Mouse (Mus musculus): ENCODE data around the gene Prcd. TPM values are rescaled to one million over a fixed set of nuclear protein-coding genes. Genes with fewer than 3 reads are reported as not detected.

The Prcd gene
- total and polyA plus RNA-seq, 3 experiments, result not detected

DNA sequence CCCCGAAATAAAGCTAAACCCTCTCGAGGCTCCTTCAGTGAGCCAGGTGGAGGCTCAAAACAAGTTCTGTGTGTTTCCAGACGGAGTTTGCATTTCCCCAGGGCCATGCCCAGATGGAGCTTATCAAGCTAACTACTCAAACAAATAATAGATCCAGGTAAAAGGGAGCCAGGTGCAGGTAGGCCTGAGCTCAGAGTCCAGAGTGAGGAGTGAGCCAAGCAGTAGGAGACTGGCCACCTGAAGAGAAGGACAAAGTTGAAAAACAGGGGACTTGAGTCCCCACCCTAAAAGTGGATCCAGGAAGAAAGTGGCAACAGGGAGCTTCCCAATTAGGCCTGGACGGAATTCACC is 40.5 kb downstream of the Prcd start:
- DNase-seq (ENCODE audit: extremely low read depth), result no peak
- H3K79me2 ChIP-seq (replicated peaks; ENCODE audit: control insufficient read depth, extremely low read depth, insufficient read depth, poor library complexity, severe bottlenecking), result no peaks in the 10 kb centered on the region
- peaks cover 0 to 2% of the 10 kb centered on the region in 2 experiments for H3K36me3 ChIP-seq (replicated peaks in 1 of 2; ENCODE audit: control insufficient read depth in 1 of 2, insufficient read depth in 1 of 2, low read length in 1 of 2)
- 0 out of 4 replicates have a peak, but pooled peaks cover 0 to 2% of the 10 kb centered on the region in 2 experiments for H3K4me1 ChIP-seq (ENCODE audit: control insufficient read depth in 1 of 2, insufficient read depth in 2 of 2)
- no peaks in the 10 kb centered on the region for H3K9me3 ChIP-seq (replicated peaks; ENCODE audit: low read length)
- H3K4me2 ChIP-seq (ENCODE audit: insufficient read depth, low read depth, poor library complexity, severe bottlenecking), result no peak overlapping the region
- no peak for TF ChIP-seq E2F4 (IDR thresholded peaks at IDR 0.05; ENCODE audit: insufficient replicate concordance, low read depth, low read length)
- dilution Hi-C loops (cut with MboI; ENCODE audit: extremely low pct_ligation_motif_present, extremely low pct_unique_long_range_greater_than_20kb, low sequenced_read_pairs), result no loop called here
- no peak overlapping the region for H3K9ac ChIP-seq (ENCODE audit: insufficient read depth, low read depth)
- H3K27me3 ChIP-seq (replicated peaks), result no peaks in the 10 kb centered on the region
- no peak overlapping the region for H3K4me3 ChIP-seq (replicated peaks in 1 of 3; ENCODE audit: low read depth in 2 of 3, low read length in 2 of 3, poor library complexity in 1 of 3)
- H3K27ac ChIP-seq (ENCODE audit: insufficient read depth, low read depth), result no peak overlapping the region
- in situ Hi-C loops (cut with MboI; ENCODE audit: low pct_ligation_motif_present, low pct_unique_long_range_greater_than_20kb, low sequenced_read_pairs), result no loop called here

DNA sequence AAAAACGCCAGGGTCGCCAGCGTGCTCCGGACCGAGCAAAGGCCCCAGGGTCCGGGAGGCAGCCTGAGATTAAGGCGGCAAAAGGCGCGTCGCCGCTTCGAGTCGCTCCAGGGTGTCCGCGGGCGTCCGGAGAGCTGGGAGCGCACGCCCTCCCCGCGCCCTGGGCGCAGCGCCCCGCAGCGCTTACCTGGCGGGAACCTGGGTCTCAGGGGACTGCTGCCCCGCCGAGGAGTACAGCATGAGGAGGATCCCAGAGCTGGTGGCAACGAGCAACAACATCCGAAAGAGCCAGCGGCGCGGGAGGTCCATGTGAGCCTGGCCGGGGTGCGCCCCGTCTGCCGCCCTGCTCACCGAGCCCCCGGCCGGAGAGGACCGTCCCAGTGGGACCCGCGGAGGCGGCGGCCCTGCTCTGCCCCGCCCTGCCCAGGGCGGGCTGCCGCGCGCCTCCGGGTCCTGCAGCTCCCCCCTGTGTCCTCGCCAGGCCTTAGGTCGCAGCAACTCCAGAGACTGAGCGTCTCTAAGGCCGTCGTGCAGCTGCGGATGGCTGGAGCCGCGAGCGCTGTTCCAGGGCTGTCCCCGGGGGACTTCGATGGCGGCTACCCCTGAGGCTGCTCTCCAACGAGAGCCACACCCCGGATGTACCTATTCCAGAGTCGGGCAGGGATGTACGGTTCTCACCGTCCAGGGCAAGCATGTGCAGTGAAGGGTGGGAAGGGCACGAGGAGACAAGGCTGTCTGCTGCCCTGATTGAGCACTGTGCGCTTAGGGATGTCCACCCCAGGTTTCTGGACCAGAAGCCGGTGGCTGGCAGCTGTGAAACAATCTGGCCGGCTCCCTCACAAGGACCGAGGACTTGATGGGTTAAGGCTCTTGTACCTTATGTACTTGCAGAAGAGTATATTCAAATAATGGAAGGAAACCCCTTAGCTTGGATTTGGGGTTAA is 41.2 kb downstream of the Prcd start:
- Histone ChIP-seq H3K4me3 (replicated peaks in 1 of 3; ENCODE audit: low read depth in 2 of 3, low read length in 2 of 3, poor library complexity in 1 of 3) (no peak overlapping the region), H3K4me2 (ENCODE audit: insufficient read depth, low read depth, poor library complexity, severe bottlenecking) (no peak overlapping the region), H3K4me1 (ENCODE audit: control insufficient read depth in 1 of 2, insufficient read depth in 2 of 2) (0 out of 4 replicates have a peak, but pooled peaks cover 0 to 2% of the 10 kb centered on the region in 2 experiments), H3K79me2 (replicated peaks; ENCODE audit: control insufficient read depth, extremely low read depth, insufficient read depth, poor library complexity, severe bottlenecking) (no peaks in the 10 kb centered on the region), H3K36me3 (replicated peaks in 1 of 2; ENCODE audit: control insufficient read depth in 1 of 2, insufficient read depth in 1 of 2, low read length in 1 of 2) (peaks cover 0 to 2% of the 10 kb centered on the region in 2 experiments), H3K27ac (ENCODE audit: insufficient read depth, low read depth) (no peak overlapping the region), H3K9ac (ENCODE audit: insufficient read depth, low read depth) (no peak overlapping the region), H3K27me3 (replicated peaks) (no peaks in the 10 kb centered on the region), H3K9me3 (replicated peaks; ENCODE audit: low read length) (no peaks in the 10 kb centered on the region)
- TF ChIP-seq POLR2AphosphoS2 (IDR thresholded peaks at IDR 0.05; ENCODE audit: low read depth, low read length) (no peak), TCF12 (IDR thresholded peaks at IDR 0.05; ENCODE audit: low read depth, low read length) (no peak), BHLHE40 (IDR thresholded peaks at IDR 0.05; ENCODE audit: low read depth, low read length) (no peak), MAZ (IDR thresholded peaks at IDR 0.05; ENCODE audit: low read depth, low read length) (no peak), MEF2A (IDR thresholded peaks at IDR 0.05; ENCODE audit: borderline replicate concordance, low read depth, low read length) (no peak), CHD2 (IDR thresholded peaks at IDR 0.05; ENCODE audit: low read length) (no peak), POLR2A (IDR thresholded peaks at IDR 0.05; ENCODE audit: low read depth, low read length) (no peak), CHD1 (IDR thresholded peaks at IDR 0.05; ENCODE audit: low read depth, low read length) (no peak), UBTF (IDR thresholded peaks at IDR 0.05; ENCODE audit: low read depth, low read length) (no peak), SMC3 (IDR thresholded peaks at IDR 0.05; ENCODE audit: low read depth, low read length) (no peak), MXI1 (IDR thresholded peaks at IDR 0.05; ENCODE audit: low read depth, low read length) (no peak), E2F4 (IDR thresholded peaks at IDR 0.05; ENCODE audit: insufficient replicate concordance, low read depth, low read length) (no peak), IRF4 (IDR thresholded peaks at IDR 0.05; ENCODE audit: low read depth, low read length) (no peak), CTCF (conservative IDR thresholded peaks at IDR 0.05 in 1 of 2, IDR thresholded peaks at IDR 0.05 in 1 of 2; ENCODE audit: low read depth in 2 of 2, low read length in 2 of 2) (no peak), ELF1 (IDR thresholded peaks at IDR 0.05; ENCODE audit: low read depth, low read length) (no peak), USF1 (IDR thresholded peaks at IDR 0.05; ENCODE audit: low read depth, low read length) (no peak), JUN (IDR thresholded peaks at IDR 0.05; ENCODE audit: insufficient read depth, low read depth, low read length) (no peak), MYC (IDR thresholded peaks at IDR 0.05; ENCODE audit: low read depth, low read length) (no peak), MAX (IDR thresholded peaks at IDR 0.05; ENCODE audit: low read length) (no peak)
- in situ Hi-C loops (cut with MboI; ENCODE audit: low pct_ligation_motif_present, low pct_unique_long_range_greater_than_20kb, low sequenced_read_pairs) (no loop called here), dilution Hi-C loops (cut with MboI; ENCODE audit: extremely low pct_ligation_motif_present, extremely low pct_unique_long_range_greater_than_20kb, low sequenced_read_pairs) (no loop called here)
- no peak for DNase-seq (ENCODE audit: extremely low read depth)
